Mouse (Mus musculus): Measurements from ENCODE around the gene Abcg8.

Gene Abcg8

GRCm38 (mm10) chr17:84675951-84676366 is at the start of gene Abcg8:
TSS of gene Abcg8 (plus strand) at chr17:84676302.
- in situ Hi-C loops (cut with MseI, MboI), result no loop called here

GRCm38 (mm10) chr17:84626857-84627305 is 49.2 kb upstream of the Abcg8 start:
- in situ Hi-C loops (cut with MseI, MboI), result no loop called here

GRCm38 (mm10) chr17:84627721-84628120 is 48.4 kb upstream of the Abcg8 start:
- in situ Hi-C loops (cut with MseI, MboI), result no loop called here

GRCm38 (mm10) chr17:84628611-84629010 is 47.5 kb upstream of the Abcg8 start:
- in situ Hi-C loops (cut with MseI, MboI), result no loop called here

- in situ Hi-C loops (cut with MseI, MboI), result no loop called here
These were observed 44.3 kb upstream of the Abcg8 start for GRCm38 (mm10) chr17:84631836-84632235.

GRCm38 (mm10) chr17:84633443-84633842 is 42.7 kb upstream of the Abcg8 start:
- in situ Hi-C loops (cut with MseI, MboI), result no loop called here

- in situ Hi-C loops (cut with MseI, MboI), result no loop called here
These were observed 39.8 kb upstream of the Abcg8 start for GRCm38 (mm10) chr17:84636328-84636727.

GRCm38 (mm10) chr17:84637971-84638370 is 38.1 kb upstream of the Abcg8 start:
- in situ Hi-C loops (cut with MseI, MboI), result no loop called here

GRCm38 (mm10) chr17:84639796-84640378 is 36.2 kb upstream of the Abcg8 start:
- in situ Hi-C loops (cut with MseI, MboI), result no loop called here

- in situ Hi-C loops (cut with MseI, MboI), result no loop called here
These were observed 34.2 kb upstream of the Abcg8 start for GRCm38 (mm10) chr17:84641893-84642292.

GRCm38 (mm10) chr17:84642324-84642723 is 33.8 kb upstream of the Abcg8 start:
- in situ Hi-C loops (cut with MseI, MboI), result no loop called here

GRCm38 (mm10) chr17:84644292-84645050 is 31.6 kb upstream of the Abcg8 start:
- in situ Hi-C loops (cut with MseI, MboI), result no loop called here

GRCm38 (mm10) chr17:84645119-84645518 is 31.0 kb upstream of the Abcg8 start:
- in situ Hi-C loops (cut with MseI, MboI), result no loop called here

- in situ Hi-C loops (cut with MseI, MboI), result no loop called here
These were observed 30.2 kb upstream of the Abcg8 start for GRCm38 (mm10) chr17:84645894-84646293.

- in situ Hi-C loops (cut with MseI, MboI), result no loop called here
These were observed 29.6 kb upstream of the Abcg8 start for GRCm38 (mm10) chr17:84646477-84646876.

- in situ Hi-C loops (cut with MseI, MboI), result no loop called here
These were observed 28.5 kb upstream of the Abcg8 start for GRCm38 (mm10) chr17:84647630-84648029.

GRCm38 (mm10) chr17:84650302-84651017 is 25.6 kb upstream of the Abcg8 start:
- in situ Hi-C loops (cut with MseI, MboI), result no loop called here

GRCm38 (mm10) chr17:84653544-84653943 is 22.6 kb upstream of the Abcg8 start:
- in situ Hi-C loops (cut with MseI, MboI), result no loop called here

GRCm38 (mm10) chr17:84656205-84656604 is 19.9 kb upstream of the Abcg8 start:
- in situ Hi-C loops (cut with MseI, MboI), result no loop called here

GRCm38 (mm10) chr17:84656653-84657421 is 19.3 kb upstream of the Abcg8 start:
- in situ Hi-C loops (cut with MseI, MboI), result no loop called here

- in situ Hi-C loops (cut with MseI, MboI), result no loop called here
These were observed 18.7 kb upstream of the Abcg8 start for GRCm38 (mm10) chr17:84657422-84657732.

GRCm38 (mm10) chr17:84657782-84658181 is 18.3 kb upstream of the Abcg8 start:
- in situ Hi-C loops (cut with MseI, MboI), result no loop called here
